Comparison of ENCODE assay signal across 31 mouse cellular contexts in the genomic region with DNA sequence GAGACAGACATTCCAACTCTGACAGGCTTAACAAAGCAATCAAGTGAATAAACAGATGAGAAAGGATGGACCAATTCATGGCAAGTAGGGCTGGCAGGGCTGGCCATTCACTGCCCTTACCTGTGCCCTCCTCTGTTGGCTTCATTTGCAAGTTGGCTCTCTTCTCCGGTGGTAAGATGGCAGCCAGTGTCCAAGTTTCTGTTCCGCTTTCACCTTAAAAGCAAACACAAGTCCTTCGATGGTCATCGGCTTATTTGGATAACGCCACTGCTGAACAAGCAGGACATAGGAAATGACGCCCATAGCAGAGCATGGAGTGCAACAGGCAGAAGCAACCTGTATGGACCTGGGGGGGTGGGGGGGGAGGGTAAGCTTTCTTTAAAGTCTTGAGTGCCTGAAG.
"Had no signal": no experiment of that assay in that cellular context is flagged by ENCODE, and none has a peak within 500 bp of the region (broad histone marks: within the 10 kb centered on the region; RNA-seq: fewer than 3 reads in every experiment).

No protein-coding gene starts in this region.

- H3K4me2 ChIP-seq: limb, embryonic 12.5 days; limb, embryonic 13.5 days; limb, embryonic 15.5 days; liver, embryonic 11.5 days; liver, embryonic 12.5 days; liver, embryonic 13.5 days; liver, embryonic 15.5 days; lung, embryonic 14.5 days; lung, embryonic 15.5 days; midbrain, embryonic 12.5 days; midbrain, embryonic 13.5 days; midbrain, embryonic 15.5 days; neural tube, embryonic 12.5 days; neural tube, embryonic 13.5 days had no signal

- H3K36me3 ChIP-seq: limb, embryonic 10.5 days; limb, embryonic 12.5 days; limb, embryonic 13.5 days; limb, embryonic 15.5 days; liver, embryonic 12.5 days; liver, embryonic 13.5 days; liver, embryonic 15.5 days; lung, embryonic 15.5 days; midbrain, embryonic 10.5 days; midbrain, embryonic 12.5 days; midbrain, embryonic 13.5 days; midbrain, embryonic 15.5 days; neural tube, embryonic 12.5 days; neural tube, embryonic 13.5 days had no signal

- H3K4me1 ChIP-seq: limb, embryonic 10.5 days; limb, embryonic 12.5 days; limb, embryonic 13.5 days; limb, embryonic 15.5 days; liver, embryonic 12.5 days; liver, embryonic 13.5 days; liver, embryonic 15.5 days; lung, embryonic 15.5 days; midbrain, embryonic 15.5 days had no signal

- H3K4me3 ChIP-seq: left cerebral cortex, adult 2 months; limb, embryonic 10.5 days; limb, embryonic 12.5 days; limb, embryonic 13.5 days; limb, embryonic 15.5 days; liver, embryonic 12.5 days; liver, embryonic 13.5 days; liver, embryonic 15.5 days; lung, embryonic 15.5 days; megakaryocyte, embryonic 14.5 days; midbrain, embryonic 10.5 days; midbrain, embryonic 12.5 days; midbrain, embryonic 13.5 days; midbrain, embryonic 15.5 days; myocyte; neural tube, embryonic 12.5 days; neural tube, embryonic 13.5 days had no signal

- H3K27me3 ChIP-seq: limb, embryonic 12.5 days; limb, embryonic 13.5 days; limb, embryonic 15.5 days; liver, embryonic 12.5 days; liver, embryonic 13.5 days; liver, embryonic 15.5 days; lung, embryonic 15.5 days; megakaryocyte, embryonic 14.5 days; midbrain, embryonic 15.5 days; neural tube, embryonic 12.5 days; neural tube, embryonic 13.5 days had no signal

- DNase-seq: left cerebral cortex, postnatal 4 days; liver, embryonic 13.5 days; liver, postnatal 0 days; lung, adult 18-20 months; lung, adult 2 months; lung, embryonic 14.5 days; lung, postnatal 10 days; lung, postnatal 14 days; lung, postnatal 36 days; lung, postnatal 4 days; midbrain, embryonic 14.5 days had no signal

- ATAC-seq: liver, embryonic 12.5 days; liver, postnatal 0 days; lung, postnatal 0 days; midbrain, embryonic 13.5 days; midbrain, embryonic 15.5 days had no signal

- H3K9me3 ChIP-seq: limb, embryonic 10.5 days; limb, embryonic 13.5 days; limb, embryonic 15.5 days; liver, embryonic 12.5 days; liver, embryonic 13.5 days; liver, embryonic 15.5 days; lung, embryonic 15.5 days; midbrain, embryonic 10.5 days; midbrain, embryonic 12.5 days; midbrain, embryonic 13.5 days; midbrain, embryonic 15.5 days; neural tube, embryonic 12.5 days; neural tube, embryonic 13.5 days had no signal

- H3K9ac ChIP-seq: limb, embryonic 12.5 days; limb, embryonic 13.5 days; limb, embryonic 15.5 days; liver, embryonic 12.5 days; liver, embryonic 13.5 days; liver, embryonic 14.5 days; liver, embryonic 15.5 days; liver, postnatal 0 days; lung, embryonic 14.5 days; lung, embryonic 15.5 days; midbrain, embryonic 12.5 days; midbrain, embryonic 13.5 days; midbrain, embryonic 15.5 days; neural tube, embryonic 12.5 days; neural tube, embryonic 13.5 days had no signal

- H3K27ac ChIP-seq: left cerebral cortex, adult 2 months; limb, embryonic 10.5 days; limb, embryonic 12.5 days; limb, embryonic 13.5 days; limb, embryonic 15.5 days; liver, embryonic 12.5 days; liver, embryonic 13.5 days; liver, embryonic 14.5 days; liver, embryonic 15.5 days; lung, embryonic 15.5 days; macrophage; midbrain, embryonic 10.5 days; midbrain, embryonic 12.5 days; midbrain, embryonic 13.5 days; midbrain, embryonic 15.5 days; neural tube, embryonic 12.5 days; neural tube, embryonic 13.5 days had no signal
